Mouse (Mus musculus): Measurements from ENCODE around the gene Rnf31. TPM values are rescaled to one million over a fixed set of nuclear protein-coding genes. Genes with fewer than 3 reads are reported as not detected.

Gene Rnf31
- polyA plus RNA-seq, 1 experiment: 52.5 TPM

DNA sequence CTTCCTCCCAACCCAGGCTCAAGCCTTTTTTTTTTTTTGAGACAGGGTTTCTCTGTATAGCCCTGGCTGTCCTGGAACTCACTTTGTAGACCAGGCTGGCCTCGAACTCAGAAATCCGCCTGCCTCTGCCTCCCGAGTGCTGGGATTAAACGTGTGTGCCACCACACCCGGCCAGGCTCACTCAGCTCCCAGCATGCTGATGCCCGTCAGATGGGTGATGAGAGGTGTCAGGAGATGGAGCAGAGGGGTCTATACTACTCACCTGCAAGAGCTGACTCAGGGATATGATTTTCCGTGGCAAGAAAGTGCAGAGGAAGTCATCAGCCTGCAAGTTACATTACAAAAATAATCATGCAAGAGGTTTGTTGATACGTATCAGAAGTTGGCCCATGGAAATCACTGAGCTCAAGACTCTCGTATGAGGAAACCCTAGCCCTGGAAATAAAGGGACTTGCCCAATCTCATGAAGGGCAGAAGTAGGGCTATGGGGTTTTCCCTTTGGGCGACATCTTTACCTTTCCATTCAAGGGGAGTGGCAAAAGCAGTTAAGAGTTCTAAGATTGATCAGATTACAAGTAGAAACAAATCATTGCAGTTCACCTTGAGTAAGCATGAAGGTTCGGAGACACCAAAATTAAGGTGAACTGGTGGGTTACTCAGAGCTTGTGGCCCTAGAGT lies 1.6 kb upstream of the Rnf31 start:
- DNase-seq (ENCODE audit: low read depth in 1 of 2, low spot score in 2 of 2): no peak
- Histone ChIP-seq H3K27ac (ENCODE audit: insufficient read depth, low read length) (peak overlapping the region; percentile 85), H3K4me1 (ENCODE audit: control insufficient read depth, insufficient read depth, insufficient read length) (peaks cover 10% of the 10 kb centered on the region; the same call in 1 of the 2 replicates), H3K36me3 (ENCODE audit: control insufficient read depth, insufficient read depth, low read length) (peaks cover 18% of the 10 kb centered on the region), H3K4me3 (ENCODE audit: extremely low read depth, insufficient read depth, insufficient read length) (peak overlapping the region; percentile 83), H3K27me3 (ENCODE audit: control insufficient read depth, insufficient read depth, low read length) (no peaks in the 10 kb centered on the region)
- 51% methylated on average over 11 of the region's 11 CpGs for WGBS
- TF ChIP-seq CTCF (IDR thresholded peaks at IDR 0.05; ENCODE audit: extremely low read depth, insufficient read depth, insufficient read length, insufficient replicate concordance) (no peak), POLR2A (IDR thresholded peaks at IDR 0.05; ENCODE audit: low read depth, low read length) (no peak)

DNA sequence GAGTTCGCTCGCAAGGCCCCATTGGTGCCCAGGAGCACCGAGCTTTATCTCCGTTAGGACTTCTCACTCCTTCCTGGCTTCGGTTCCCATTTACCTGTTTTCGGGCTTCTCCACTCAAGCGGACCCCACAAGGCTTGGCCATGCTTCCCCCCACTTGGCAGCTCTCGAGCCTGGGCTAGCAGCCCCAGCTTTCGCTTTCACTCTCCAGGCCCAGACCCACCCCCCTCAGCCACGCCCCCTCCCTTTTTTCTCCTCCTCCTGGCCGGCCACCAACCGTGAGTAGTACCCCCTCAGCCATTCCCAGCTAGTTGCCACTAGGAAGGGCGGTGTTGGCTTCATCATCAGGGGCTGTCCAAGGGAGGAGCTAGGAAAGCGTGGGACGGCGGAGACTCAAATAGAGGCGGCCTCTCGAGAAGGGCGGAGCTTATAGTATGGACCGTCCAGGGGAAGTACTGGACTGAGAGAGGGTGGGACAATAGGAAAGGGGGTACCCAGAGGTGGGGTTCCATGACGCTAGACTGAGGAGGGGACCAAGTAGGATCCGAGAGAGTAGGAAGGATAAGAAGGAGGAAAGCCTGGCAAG lies 669 bp upstream of the Rnf31 start, which contains the start of gene Psme2:
Gene Psme2 (minus strand): TSS at position 366 of the 583 bp plus-strand sequence.
- Histone ChIP-seq H3K4me3 (ENCODE audit: extremely low read depth, insufficient read depth, insufficient read length) (peak within 1 kb of the TSS; percentile 83), H3K27ac (ENCODE audit: insufficient read depth, low read length) (peak within 1 kb of the TSS; percentile 95), H3K4me1 (ENCODE audit: control insufficient read depth, insufficient read depth, insufficient read length) (peaks cover 6% of the 10 kb centered on the region; the same call in 1 of the 2 replicates), H3K27me3 (ENCODE audit: control insufficient read depth, insufficient read depth, low read length) (no peaks in the 10 kb centered on the region), H3K36me3 (ENCODE audit: control insufficient read depth, insufficient read depth, low read length) (peaks cover 27% of the 10 kb centered on the region)
- TF ChIP-seq CTCF (IDR thresholded peaks at IDR 0.05; ENCODE audit: extremely low read depth, insufficient read depth, insufficient read length, insufficient replicate concordance): no peak
- peak; percentile 22 for TF ChIP-seq POLR2A (IDR thresholded peaks at IDR 0.05; ENCODE audit: low read depth, low read length)
- 1% methylated on average over 22 of the region's 22 CpGs for WGBS
- peak; percentile 79 to 83 for DNase-seq (ENCODE audit: low read depth in 1 of 2, low spot score in 2 of 2)

DNA sequence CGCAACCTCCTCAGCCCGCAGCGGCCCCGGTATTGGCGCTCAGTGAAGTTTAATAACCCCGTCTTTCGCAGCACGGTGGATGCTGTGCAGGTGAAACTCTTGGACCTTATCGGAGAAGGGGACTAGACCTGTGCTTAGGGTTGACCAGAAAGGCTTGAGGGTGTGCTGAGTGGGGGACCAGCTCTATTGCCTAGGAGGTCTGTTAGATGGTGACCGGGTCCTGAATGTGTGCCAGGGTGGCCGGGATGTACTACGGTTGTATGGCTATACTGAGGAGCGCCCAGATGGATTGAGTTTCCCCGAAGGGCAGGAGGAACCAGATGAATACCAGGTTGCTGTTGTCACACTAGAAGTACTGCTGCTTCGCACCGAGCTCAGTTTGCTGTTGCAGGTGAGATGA lies 718 bp downstream of the Rnf31 start:
- Histone ChIP-seq H3K27ac (ENCODE audit: insufficient read depth, low read length) (peak overlapping the region; percentile 95), H3K4me3 (ENCODE audit: extremely low read depth, insufficient read depth, insufficient read length) (peak overlapping the region; percentile 83), H3K4me1 (ENCODE audit: control insufficient read depth, insufficient read depth, insufficient read length) (peaks cover 6% of the 10 kb centered on the region; the same call in 1 of the 2 replicates), H3K36me3 (ENCODE audit: control insufficient read depth, insufficient read depth, low read length) (peaks cover 40% of the 10 kb centered on the region), H3K27me3 (ENCODE audit: control insufficient read depth, insufficient read depth, low read length) (no peaks in the 10 kb centered on the region)
- DNase-seq (ENCODE audit: low read depth in 1 of 2, low spot score in 2 of 2): no peak
- 4% methylated on average over 16 of the region's 16 CpGs for WGBS
- TF ChIP-seq CTCF (IDR thresholded peaks at IDR 0.05; ENCODE audit: extremely low read depth, insufficient read depth, insufficient read length, insufficient replicate concordance): no peak
- TF ChIP-seq POLR2A (IDR thresholded peaks at IDR 0.05; ENCODE audit: low read depth, low read length): no peak

DNA sequence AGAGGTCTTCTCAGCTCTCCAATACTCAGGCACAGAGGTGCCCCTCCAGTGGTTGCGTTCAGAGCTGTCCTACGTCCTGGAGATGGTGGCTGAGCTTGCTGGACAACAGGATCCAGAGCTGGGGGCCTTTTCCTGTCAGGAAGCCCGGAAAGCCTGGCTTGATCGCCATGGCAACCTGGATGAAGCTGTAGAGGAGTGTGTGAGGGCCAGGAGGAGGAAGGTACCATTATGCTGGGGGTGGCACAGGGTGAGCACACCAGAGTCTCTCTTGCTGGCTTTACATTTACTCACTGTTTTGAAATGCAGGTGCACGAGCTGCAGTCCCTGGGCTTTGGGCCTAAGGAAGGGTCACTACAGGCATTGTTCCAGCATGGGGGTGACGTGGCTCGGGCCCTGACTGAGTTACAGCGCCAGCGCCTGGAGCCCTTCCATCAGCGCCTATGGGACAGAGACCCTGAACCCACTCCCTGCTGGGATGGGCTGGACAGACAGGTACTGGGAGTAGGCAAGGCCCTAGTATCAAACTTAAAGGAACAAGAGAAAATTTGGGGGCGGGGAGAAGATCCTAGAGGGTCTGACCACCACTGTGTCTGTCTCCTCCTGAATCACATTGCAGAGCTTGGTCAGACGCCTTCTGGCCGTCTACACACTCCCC lies 4.7 kb downstream of the Rnf31 start:
- DNase-seq (ENCODE audit: low read depth in 1 of 2, low spot score in 2 of 2): no peak
- Histone ChIP-seq H3K4me1 (ENCODE audit: control insufficient read depth, insufficient read depth, insufficient read length) (no peaks in the 10 kb centered on the region; the same call in 1 of the 2 replicates), H3K27me3 (ENCODE audit: control insufficient read depth, insufficient read depth, low read length) (no peaks in the 10 kb centered on the region), H3K27ac (ENCODE audit: insufficient read depth, low read length) (no peak overlapping the region), H3K4me3 (ENCODE audit: extremely low read depth, insufficient read depth, insufficient read length) (no peak overlapping the region), H3K36me3 (ENCODE audit: control insufficient read depth, insufficient read depth, low read length) (peaks cover 50% of the 10 kb centered on the region)
- WGBS: 94% methylated on average over 13 of the region's 13 CpGs
- TF ChIP-seq CTCF (IDR thresholded peaks at IDR 0.05; ENCODE audit: extremely low read depth, insufficient read depth, insufficient read length, insufficient replicate concordance) (no peak), POLR2A (IDR thresholded peaks at IDR 0.05; ENCODE audit: low read depth, low read length) (no peak)

DNA sequence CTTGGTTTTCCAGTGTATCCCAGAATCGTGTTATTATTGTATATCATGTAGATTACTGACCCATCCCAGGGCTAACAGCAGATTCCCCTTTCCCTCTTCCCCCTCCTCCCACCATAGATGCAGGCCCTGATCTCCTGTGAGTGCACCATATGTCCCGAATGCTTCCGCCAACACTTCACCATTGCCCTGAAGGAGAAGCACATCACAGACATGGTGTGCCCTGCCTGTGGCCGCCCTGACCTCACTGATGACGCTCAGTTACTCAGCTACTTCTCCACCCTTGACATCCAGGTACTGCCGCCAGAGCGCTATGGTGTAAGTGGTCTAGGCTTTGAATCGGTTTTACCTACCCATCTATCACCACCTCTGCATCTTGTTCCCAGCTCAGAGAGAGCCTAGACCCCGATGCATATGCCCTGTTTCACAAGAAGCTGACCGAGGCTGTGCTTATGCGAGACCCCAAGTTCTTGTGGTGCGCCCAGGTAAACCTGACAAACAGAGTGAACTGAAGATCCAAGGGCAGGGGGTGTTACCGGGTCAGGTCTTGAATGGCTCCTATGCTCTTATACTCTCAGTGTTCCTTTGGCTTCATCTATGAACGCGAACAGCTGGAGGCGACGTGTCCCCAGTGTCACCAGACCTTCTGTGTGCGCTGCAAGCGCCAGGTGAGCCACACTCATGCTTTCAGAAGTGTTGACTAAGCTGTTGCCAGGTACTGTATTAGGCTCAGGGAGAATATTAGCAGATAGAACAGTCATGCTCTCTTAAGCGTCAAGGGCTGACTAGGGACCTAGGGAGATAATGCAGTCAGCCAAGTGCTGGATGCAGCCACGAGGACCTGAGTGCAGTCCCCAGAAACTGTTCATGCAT lies 7.2 kb downstream of the Rnf31 start:
- H3K4me3 ChIP-seq (ENCODE audit: extremely low read depth, insufficient read depth, insufficient read length): no peak overlapping the region
- WGBS: 95% methylated on average over 21 of the region's 21 CpGs
- H3K36me3 ChIP-seq (ENCODE audit: control insufficient read depth, insufficient read depth, low read length): peaks cover 59% of the 10 kb centered on the region
- TF ChIP-seq POLR2A (IDR thresholded peaks at IDR 0.05; ENCODE audit: low read depth, low read length): no peak
- TF ChIP-seq CTCF (IDR thresholded peaks at IDR 0.05; ENCODE audit: extremely low read depth, insufficient read depth, insufficient read length, insufficient replicate concordance): no peak
- no peak for DNase-seq (ENCODE audit: low read depth in 1 of 2, low spot score in 2 of 2)
- no peak overlapping the region for H3K27ac ChIP-seq (ENCODE audit: insufficient read depth, low read length)
- no peaks in the 10 kb centered on the region for H3K27me3 ChIP-seq (ENCODE audit: control insufficient read depth, insufficient read depth, low read length)
- H3K4me1 ChIP-seq (ENCODE audit: control insufficient read depth, insufficient read depth, insufficient read length): peaks cover 7% of the 10 kb centered on the region; the same call in 1 of the 2 replicates

DNA sequence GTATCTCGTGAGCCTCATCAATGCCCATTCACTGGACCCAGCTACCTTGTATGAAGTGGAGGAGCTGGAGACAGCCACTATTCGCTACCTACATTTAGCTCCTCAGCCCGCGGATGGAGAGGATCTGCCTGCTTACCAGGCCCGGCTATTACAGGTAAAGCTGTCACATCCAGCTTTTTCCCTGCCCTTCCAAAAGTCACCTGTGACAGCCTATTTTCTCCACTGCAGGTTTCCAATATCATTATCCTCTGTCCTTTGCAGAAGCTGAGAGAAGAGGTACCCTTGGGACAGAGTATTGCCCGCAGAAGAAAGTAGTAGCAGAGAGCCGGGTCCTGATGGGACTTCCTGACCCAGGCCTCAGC lies 11.7 kb downstream of the Rnf31 start, which contains the start of gene Irf9:
Gene Irf9 (plus strand): TSS at position 301 of the 362 bp plus-strand sequence.
- peaks cover 51% of the 10 kb centered on the region for H3K36me3 ChIP-seq (ENCODE audit: control insufficient read depth, insufficient read depth, low read length)
- TF ChIP-seq POLR2A (IDR thresholded peaks at IDR 0.05; ENCODE audit: low read depth, low read length) (no peak), CTCF (IDR thresholded peaks at IDR 0.05; ENCODE audit: extremely low read depth, insufficient read depth, insufficient read length, insufficient replicate concordance) (no peak)
- WGBS: 38% methylated on average over 7 of the region's 7 CpGs
- peaks cover 18% of the 10 kb centered on the region; the same call in 1 of the 2 replicates for H3K4me1 ChIP-seq (ENCODE audit: control insufficient read depth, insufficient read depth, insufficient read length)
- H3K4me3 ChIP-seq (ENCODE audit: extremely low read depth, insufficient read depth, insufficient read length): peak within 1 kb of the TSS; percentile 79
- DNase-seq (ENCODE audit: low read depth in 1 of 2, low spot score in 2 of 2): no peak
- no peaks in the 10 kb centered on the region for H3K27me3 ChIP-seq (ENCODE audit: control insufficient read depth, insufficient read depth, low read length)
- peak within 1 kb of the TSS; percentile 98 for H3K27ac ChIP-seq (ENCODE audit: insufficient read depth, low read length)
